Mouse (Mus musculus) lung, adult 18-20 months (tissue): Measurements from ENCODE around the gene Fam3b.

Experiments
- DNase-seq, 2 experiments: peaks; one replicate each; pipeline ENCODE4 v3.0.0; 2022; ENCODE audit warnings: mixed read lengths in 2 of 2

The Fam3b gene

DNA sequence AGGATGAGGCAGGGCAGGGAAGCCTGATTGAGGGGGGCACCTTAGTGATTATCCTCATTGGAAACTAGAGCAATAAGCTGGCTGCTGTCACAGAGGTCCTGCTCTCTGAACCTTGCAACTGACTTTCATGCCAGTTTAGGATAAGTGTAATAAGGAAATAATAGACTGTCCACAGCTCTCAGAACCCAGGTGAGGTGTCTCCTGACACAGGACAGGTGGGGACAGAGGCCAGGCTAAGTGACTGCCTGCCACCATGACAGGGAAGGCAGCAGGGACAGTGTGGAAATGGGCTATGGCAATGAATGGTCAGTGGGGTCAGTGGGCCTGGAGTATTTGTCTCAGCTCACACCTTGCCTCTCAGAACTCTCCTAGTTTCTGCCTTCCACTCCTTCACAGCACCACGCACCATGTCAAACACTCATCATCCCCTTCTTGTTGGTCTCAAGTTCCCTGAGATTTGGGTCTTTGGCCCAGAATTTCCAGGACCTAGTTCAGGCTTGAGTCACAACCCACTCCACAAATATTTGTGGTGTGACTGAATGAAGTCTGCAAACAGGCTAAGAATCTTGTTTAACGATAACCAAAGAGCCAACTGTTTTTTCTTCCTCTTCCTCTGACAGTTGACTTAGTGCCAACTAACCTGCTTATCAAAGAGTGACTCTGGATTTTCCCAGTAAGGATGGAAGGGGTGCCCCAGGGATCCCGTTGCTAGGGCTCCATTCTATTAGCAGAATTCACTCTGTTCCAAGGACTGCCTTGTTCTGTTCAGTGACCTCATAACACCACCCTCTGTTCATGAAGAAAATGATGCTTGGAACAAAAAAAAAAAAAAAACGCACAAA lies at the start of gene Fam3b:
Fam3b (minus strand) TSS at position 718 of the 842 bp plus-strand sequence.
- DNase-seq: peak; percentile 47 to 70

GRCm38 (mm10) chr16:97544340-97544739 lies 29.7 kb upstream of the Fam3b start:
- no peak for DNase-seq

DNA sequence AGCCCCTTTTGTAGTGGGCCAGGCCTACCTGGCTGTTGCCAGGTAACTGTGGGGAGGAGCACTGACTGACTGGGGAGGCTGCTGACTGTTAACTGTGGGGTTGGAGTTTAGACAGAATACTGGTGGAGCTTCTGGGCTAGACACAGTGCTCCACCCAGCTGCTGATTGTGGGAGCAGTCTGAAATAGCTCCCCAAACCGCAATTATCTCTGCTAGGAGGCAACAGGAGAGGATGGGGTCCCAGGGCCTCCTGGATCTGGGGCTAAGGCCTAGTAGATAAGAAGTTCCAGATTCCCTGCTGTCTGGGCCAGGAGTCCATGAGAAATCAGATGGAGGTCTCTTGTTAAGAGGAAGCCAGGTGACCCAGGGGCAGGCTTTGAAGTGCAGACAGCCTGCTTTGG lies 22.2 kb upstream of the Fam3b start:
- no peak for DNase-seq

DNA sequence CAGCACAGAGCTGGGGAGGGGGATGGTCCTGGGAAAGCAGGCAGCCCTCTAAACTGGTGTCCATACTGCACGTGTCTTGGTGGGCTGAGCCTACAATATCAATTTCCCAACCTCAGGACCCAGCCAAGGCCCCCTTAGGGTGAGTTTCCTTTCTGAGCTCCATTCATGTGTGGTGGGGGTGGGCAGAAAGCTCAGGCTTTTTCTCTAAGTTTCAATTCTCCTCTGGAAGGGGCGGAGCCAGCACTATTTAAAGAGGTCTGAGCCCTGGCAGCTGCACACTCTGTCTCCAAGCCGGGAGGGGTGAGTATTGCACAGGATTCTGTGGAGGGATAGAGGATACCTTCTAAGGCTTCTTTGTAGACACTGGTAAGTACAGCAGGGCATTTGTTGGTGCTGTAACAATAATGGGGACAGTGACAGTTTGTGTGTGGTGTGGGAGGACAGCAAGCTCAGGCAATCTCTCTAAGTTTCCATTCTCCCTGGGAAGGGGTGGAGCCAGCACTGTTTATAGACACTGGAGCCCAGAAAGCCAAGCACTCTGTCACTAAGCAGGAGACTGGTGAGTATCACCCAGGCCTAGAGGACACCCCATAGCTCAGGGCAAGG lies 21.3 kb upstream of the Fam3b start:
- DNase-seq: peak; percentile 69 to 73

DNA sequence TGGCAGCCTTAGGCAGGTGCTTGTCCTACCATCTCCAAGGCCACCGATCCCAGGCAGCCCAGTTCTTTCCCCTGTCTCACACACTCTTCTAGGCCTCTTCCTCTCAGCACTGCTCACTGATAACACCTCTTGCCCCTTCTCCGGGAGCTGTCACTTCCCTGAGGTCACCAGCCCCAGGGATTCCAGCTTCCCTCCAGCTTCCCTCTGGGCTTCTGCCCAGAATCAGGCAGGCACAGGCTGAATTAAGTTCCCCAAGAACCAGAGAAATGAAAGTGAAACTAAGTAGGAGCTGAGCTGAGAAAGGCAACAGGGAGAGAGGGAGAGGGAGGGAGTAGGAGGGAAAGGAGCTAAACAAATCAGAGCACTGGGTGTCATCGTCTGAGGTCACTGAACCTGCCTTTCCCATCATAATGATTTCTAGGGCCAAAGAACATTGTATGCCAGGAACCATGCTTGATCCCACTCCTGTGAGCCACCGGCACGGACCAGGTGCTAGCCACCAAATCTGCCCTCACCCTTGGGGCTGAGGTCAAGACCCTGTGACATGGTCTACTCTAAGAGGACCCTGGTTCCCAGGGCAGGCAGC lies 20.4 kb upstream of the Fam3b start:
- peak; percentile 61 to 72 for DNase-seq

GRCm38 (mm10) chr16:97534448-97534847 lies 19.8 kb upstream of the Fam3b start:
- no peak for DNase-seq

GRCm38 (mm10) chr16:97533751-97534150 lies 19.1 kb upstream of the Fam3b start:
- no peak for DNase-seq

- DNase-seq: no peak
Measured at GRCm38 (mm10) chr16:97533126-97533525, 18.5 kb upstream of the Fam3b start.

DNA sequence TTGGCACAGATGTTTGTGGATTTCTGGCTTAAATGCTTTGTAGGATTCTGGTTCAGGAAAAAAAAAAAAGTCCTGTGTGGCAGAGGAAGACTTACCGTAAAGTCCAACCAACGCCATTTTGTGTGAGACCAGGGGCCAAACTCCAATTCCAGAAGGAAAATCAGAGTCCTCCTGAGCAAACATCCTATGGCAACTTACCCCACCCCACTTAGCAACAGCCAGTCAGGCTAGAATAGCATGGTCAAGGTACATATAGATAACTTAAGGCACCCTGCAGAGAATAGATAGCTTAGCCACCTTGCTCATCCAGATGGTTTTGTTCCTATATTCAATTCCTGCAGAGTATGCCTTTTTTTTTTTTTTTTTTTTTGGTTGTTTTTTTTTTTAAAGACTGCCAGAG lies 14.6 kb upstream of the Fam3b start:
- DNase-seq: no peak

- peak; percentile 40 to 51 for DNase-seq
Measured at GRCm38 (mm10) chr16:97523024-97523423, 8.4 kb upstream of the Fam3b start.

DNA sequence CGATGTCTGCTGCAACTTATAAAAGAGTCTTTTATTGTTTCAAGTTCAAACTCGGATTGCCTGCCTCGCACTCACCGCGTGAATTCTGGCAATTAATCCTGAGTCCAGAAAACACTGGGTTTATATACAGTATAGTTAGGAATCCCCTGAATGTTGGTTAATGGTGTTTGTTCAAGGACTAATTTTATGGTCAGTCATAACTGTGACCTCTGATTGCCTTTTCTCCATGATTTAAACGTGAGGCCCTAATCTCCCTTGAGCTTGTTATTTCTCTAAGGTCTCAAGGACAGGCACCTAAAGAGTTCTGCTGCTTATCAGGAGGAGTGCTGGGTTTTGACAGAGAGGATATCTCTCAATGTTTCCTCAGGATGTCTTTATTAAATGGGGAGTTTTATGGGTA lies 7.4 kb upstream of the Fam3b start:
- no peak for DNase-seq

GRCm38 (mm10) chr16:97516341-97516740 lies 1.7 kb upstream of the Fam3b start:
- DNase-seq: no peak

GRCm38 (mm10) chr16:97512347-97512751 lies 2.3 kb downstream of the Fam3b start:
- no peak for DNase-seq

DNA sequence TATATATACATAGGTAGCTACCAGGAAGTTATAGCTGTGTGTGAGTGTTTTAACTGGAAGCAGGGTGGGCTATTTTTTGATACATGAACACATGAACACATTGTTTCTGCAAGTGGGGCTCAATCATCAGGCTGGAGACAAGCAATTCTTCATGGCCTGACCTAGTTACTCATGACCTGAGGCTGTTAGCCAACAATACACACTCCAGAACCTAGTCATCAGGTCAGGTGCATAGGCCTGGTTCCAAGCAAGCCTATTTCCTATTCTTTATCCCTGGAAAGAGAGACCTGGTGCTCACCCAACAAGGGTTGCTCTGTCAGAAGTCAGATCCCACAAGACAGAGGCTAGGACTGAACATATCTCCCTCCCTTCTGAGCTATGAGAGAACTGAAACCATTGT lies 3.1 kb downstream of the Fam3b start:
- no peak for DNase-seq

GRCm38 (mm10) chr16:97510849-97511248 lies 3.8 kb downstream of the Fam3b start:
- DNase-seq: no peak

GRCm38 (mm10) chr16:97507783-97508182 lies 6.8 kb downstream of the Fam3b start:
- no peak for DNase-seq

DNA sequence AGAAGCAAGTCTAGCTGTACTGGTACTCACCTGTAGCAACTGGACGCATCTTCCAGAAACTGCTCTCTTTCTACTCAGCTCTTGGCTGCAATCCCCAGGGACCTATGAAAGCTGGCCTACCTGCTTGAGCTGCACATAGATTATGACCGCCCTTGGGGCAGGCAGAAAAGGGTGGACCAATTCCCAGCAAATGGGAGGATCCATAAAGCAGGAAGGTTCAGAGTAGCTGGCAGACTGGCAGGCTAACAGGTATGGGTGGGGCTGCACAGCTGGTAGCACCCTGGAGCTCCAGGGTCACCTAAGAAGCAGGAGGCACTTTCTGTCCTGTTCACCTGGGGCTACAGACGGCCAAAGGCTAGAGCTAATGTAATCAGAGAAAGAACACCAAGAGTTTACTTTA lies 9.8 kb downstream of the Fam3b start:
- no peak for DNase-seq

DNA sequence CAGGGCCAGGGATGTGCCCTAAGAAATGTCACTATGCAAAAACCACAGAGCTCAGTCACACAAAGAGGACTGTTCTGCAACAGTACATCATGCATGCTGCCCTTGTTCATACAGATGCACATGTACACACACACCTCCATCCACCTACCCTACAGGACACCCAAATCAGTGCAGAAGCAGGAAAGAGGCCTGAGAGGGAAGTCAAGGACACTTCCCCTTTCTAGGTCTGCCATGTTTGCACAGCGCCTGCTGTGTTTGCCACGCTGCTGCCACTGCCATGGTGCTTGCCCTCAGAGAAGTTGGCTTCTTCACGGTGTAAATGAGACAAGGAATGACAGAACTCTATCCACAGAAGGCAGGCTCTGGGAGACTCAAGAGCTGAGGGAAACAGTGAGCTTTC lies 10.8 kb downstream of the Fam3b start:
- DNase-seq: no peak

GRCm38 (mm10) chr16:97500901-97501300 lies 13.7 kb downstream of the Fam3b start:
- DNase-seq: no peak

DNA sequence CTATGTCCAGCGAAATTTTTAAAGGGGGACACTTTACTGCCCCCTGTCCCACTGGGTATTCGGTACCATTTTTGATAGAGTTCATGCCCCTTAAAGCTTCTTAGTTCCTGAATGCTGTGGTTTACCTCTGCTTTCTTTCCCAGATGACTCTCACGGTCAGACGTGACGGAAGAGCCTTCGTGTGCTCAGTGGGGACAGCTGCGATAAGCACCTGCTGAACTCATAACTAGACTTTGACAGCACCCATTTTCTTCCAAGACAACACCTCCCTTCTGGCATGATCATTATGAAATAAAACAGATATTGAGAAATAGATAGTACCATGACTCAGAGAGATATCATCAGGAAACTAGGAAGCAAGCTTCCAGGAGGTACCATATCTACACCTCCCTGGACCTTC lies 15.2 kb downstream of the Fam3b start:
- no peak for DNase-seq

DNA sequence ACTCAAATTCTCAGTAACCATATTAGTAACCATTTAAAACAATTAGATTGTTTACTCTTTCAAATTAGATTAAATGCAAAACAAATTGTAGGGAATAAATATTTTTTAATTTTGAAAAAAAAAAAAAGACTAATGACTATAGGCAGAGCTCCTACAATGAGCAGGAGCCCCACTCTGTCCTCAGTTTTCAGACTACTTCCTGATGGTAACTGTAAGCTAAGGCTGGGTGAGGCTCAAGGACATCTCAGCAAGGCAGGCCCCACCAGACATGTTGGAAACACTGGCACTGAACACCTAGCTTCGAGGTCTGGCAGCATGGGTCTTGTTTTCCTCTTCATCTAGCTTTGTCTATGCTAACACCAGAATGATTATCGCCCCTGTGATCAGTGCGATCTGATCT lies 16.5 kb downstream of the Fam3b start:
- DNase-seq: no peak

GRCm38 (mm10) chr16:97497682-97498081 lies 16.9 kb downstream of the Fam3b start:
- no peak for DNase-seq

DNA sequence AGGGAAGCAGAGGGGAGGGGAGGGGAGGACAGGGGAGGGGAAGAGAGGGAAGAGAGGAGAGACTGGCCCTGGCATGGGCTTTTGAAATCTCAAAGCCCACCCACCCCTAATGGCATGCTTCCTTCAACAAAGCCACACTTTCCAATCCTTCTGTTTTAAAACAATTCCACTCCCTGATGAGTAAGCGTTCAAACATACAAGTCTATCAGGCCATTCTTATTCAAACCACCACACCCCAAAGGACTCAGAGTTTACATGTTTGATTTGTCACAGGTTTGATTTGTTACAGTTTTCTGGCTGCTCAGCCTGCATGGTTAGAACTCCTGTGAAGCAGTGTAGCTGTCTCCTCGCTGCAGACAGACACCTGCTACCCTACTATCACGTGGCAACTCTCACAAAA lies 18.6 kb downstream of the Fam3b start:
- no peak for DNase-seq

- DNase-seq: no peak
Measured at GRCm38 (mm10) chr16:97492369-97492768, 22.2 kb downstream of the Fam3b start.
